Mouse (Mus musculus) left cerebral cortex, postnatal 14 days (tissue): ENCODE data around the gene Diaph3. TPM values are rescaled to one million over a fixed set of nuclear protein-coding genes. Genes with fewer than 3 reads are reported as not detected.
"Not testable (repeated sequence)": the region's sequence is repeated elsewhere in the genome, so short reads cannot be mapped to it uniquely, and the experiment has no call there.

ENCODE experiments used
- DNase-seq, 2 experiments: peaks; one replicate each; pipeline ENCODE4 v3.0.0; 2021 to 2022; ENCODE audit warnings: low spot score in 2 of 2, mixed read lengths in 1 of 2
- intact Hi-C: fragments of 180-260 bp; cut with DNase I; formaldehyde crosslinking; loops from one replicate; pipeline ENCODE4 v1.15.1; 2025
- total RNA-seq, 2 experiments: library from RNA; stranded (reverse); gene quantifications; 2 replicates each; pipeline ENCODE4 v1.2.3; 2021

The Diaph3 gene
- total RNA-seq, 2 experiments from 2014 or later, result 4.2 to 5.1 TPM

DNA sequence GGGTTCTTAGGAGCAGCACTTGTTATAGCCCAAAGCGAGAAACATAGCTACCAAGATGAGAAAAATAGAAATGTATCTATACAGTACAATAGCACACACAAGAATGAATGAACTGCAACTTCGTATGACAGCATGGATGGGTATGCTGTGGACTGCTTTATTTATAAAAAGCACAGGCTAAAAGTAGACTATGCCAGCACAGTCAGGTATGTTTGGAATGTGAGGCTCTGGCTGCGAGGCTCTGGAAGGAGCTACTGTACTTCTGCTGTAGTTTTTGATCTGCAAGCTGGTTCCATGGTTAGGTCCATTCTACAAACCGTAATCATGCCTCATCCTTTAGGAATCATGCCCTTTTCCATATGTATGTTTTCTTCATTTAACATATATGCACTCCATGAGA lies 383.9 kb downstream of the Diaph3 start:
- intact Hi-C loops, result no loop called here
- DNase-seq, result no peak

DNA sequence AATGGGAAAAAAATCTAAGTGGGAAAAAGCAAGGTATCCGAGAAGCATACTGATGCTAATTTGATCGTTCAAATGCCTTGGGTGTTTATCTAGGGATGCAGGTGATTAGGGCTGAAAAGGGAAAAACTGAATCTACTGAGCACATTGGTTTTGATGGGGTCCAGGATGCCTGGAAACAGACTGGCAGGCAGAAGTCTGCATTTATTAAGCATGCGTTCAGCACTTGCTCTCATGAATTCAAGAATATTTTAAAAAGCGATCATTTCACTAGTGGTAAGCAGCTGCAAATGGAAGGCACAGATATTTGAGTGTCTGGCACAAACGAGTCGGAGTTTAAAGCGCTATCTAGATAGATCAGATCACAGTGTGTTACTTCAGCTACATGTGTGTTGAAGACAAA lies 390.7 kb downstream of the Diaph3 start:
- intact Hi-C loops, result no loop called here
- DNase-seq, result no peak

DNA sequence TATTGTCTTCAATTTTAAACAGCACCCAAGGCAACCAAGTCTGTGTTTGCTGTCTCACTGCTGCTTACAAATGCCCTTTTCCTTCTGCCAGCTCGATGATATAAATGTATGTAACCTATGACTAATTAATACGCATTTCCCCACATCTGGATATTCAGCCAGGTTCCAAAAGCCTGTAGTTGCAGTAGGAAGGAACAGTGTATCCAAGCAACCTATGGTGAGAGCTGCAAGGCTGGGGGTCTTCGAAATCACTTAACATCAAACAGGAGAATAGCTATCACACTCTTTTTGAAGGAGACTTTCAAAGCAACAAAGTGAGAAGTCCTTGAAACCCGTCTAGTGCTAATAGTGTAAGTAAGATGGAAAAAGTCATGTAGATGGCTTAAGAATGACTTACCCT lies 391.6 kb downstream of the Diaph3 start:
- intact Hi-C loops, result no loop called here
- no peak for DNase-seq

DNA sequence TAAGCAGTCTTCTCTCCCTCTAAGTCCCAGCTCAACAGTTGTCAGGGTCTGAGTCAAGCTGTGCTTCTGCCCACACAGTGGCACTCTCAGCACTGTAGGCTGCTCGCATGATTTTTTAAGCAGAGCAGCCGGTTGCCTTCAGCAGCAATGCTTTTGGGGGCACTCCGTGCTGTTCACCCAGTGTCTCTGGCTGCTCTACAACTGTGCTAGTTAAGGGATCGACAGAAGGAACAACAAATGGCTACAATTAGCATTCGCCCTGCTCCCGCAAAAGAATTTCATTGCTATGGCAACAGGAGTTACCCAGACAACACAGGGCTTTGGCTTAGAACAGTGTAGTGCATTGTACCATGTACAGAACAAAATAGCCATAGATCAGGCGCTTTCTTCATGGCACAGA lies 392.2 kb downstream of the Diaph3 start:
- intact Hi-C loops, result no loop called here
- peak; percentile 81 to 95 for DNase-seq

DNA sequence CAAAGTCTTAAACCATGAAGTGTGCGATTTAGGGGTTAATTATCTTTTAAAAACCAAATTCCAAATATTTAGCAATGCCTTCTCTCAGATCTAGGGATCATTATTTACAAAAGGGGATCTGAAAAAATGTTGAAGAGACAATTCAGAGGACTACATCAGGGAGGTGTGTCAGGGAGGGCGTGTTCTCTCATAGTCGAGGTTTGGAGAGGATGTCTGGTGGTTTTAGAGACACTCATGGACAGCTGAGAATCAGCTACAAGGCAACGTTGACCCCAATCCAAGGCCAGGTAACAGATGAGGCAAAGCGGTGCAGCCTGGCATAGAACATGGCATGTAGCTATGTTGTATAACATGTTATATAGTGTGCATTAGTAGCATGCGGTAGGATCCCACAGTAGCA lies 396.5 kb downstream of the Diaph3 start:
- DNase-seq, result no peak
- intact Hi-C loops, result no loop called here

DNA sequence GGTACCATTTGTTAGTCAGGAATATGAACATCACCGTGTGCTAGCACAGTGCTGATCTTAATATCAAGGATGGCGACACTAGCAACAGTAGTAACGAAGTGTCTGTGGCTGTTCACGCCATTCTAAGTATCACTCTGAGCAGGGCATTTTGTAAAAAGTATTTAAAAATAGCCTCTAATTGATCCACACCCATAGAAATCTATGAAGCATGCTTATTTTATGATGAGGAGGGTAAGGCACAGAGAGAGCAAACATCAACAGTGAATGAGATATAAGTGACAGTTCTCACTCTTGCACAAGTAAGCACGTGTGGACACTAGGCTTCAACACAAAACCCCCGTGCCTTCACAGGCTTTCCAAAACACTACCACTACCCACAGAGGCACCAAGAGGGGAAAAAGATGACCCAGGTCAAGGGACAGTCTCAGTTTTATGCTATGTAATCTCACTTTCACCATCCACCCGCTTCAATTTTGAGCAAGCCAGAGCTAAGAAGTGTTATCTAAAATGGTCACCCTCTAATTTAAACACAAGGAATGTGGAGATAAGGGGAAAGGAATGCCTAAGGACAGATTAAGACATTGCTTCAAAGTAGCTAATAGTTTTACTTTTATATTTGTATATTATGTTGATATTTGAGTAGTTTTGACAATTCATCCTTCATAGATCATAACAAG lies 399.0 kb downstream of the Diaph3 start:
- intact Hi-C loops, result no loop called here

DNA sequence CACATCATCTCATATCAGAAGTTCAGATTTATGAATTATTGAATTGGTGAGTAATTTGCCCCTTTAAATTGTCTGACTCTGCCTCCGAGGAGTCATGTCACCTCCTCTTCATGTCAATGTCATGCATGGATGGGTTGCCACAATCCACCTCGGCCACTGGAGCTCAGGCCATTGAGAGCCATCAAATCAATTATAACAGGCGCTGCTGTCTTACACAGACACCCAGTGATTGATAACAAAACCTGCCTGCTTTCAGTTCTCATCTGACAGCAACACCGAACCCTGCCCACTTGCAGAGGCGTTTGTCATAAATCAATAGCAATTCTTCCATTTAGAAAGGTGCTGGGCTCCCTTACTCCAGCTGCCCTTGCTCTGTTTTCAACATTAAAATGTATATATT lies 402.1 kb downstream of the Diaph3 start:
- intact Hi-C loops, result no loop called here
- no peak for DNase-seq

More for the DNA sequence above, 399.0 kb downstream of the Diaph3 start:
- no peak for DNase-seq

DNA sequence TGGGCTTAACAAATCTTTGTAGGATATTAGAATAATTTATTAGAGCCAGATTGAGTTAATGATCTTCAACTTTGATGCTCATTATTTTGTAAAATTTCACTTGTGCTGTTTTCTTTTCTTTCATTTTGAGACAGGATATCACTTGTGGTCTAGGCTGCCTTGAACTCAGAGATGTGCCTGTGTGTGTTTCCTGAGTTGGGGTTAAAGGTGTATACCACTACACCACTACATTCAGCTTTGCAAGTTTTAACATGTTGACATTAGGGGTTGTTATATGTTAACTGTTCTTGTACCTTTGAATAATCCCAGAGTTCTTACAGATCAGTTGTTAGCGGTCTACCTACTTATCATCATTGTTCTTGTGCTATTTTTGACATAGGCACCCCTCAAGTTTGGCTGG lies 404.4 kb downstream of the Diaph3 start:
- DNase-seq, result no peak
- intact Hi-C loops, result no loop called here

DNA sequence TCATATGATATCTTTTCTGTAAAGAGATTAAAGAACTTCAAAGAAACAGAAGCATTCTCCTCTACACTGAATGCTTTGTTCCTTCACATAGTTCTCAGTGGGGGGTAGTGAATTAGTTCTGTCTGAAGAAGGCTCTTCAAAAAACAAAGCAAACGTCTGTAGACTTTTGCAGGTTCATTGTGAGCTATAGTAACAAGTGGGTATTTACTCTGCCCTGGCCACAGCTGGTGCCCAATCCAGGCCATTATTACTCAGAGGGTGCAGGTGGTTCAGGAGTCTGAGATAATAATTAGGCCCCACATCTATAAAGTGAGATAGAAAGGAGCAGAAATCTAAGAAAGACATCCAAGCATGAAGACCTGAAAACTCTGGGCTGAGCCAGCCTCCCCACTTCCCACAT lies 409.7 kb downstream of the Diaph3 start:
- intact Hi-C loops, result no loop called here
- DNase-seq, result no peak

DNA sequence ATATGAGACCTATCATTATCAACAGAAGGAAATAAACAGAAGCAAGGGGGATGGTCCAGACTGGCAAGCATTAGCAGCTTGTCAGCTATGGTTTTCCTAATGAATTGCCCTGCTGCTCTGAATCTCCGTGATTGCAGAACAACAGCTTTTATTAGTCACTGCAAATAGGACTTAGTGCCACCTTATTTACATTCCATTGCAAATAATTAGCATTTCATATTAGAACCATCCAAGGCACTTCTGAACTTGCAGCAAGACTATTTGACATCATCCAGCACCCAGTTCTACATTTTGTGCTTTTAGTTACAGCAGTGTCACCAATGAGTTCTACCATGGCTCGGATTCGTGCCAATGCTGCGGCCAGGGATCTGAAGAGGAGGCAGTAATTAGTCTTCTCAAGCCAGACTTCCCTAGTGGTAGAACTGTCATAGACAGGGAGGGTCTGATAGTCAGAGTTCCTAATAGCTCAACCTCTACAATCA lies 411.4 kb downstream of the Diaph3 start:
- intact Hi-C loops, result loop anchor here (5.0 kb wide), 1 partner anchor 47 kb away; no protein-coding TSS in a partner anchor
- no peak for DNase-seq

DNA sequence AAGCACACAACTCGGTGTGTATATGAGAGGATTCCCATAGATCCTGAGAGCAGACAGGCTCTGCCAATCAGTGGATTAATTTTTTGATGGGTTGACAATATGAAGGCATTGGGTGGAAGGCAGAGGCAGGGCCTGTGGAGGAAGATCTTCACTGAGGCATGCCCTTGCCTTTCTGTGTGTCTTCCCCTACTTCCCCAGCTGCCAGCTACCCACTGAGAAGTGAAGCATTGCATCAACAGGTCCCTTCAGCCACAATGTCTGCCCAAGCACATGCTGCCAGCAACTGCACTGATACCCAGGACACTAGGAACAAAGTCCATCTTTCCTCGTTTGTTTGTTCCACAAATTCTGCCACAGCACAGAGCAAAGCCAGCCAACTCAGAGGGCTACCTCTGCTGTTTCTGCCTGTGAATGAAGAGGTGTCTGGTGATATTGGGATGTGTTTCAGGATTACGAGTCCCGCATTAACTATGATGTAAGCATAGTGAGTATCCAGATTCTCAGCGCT lies 413.4 kb downstream of the Diaph3 start:
- no peak for DNase-seq
- intact Hi-C loops, result loop anchor here (5.0 kb wide), 1 partner anchor 45 kb away; no protein-coding TSS in a partner anchor

DNA sequence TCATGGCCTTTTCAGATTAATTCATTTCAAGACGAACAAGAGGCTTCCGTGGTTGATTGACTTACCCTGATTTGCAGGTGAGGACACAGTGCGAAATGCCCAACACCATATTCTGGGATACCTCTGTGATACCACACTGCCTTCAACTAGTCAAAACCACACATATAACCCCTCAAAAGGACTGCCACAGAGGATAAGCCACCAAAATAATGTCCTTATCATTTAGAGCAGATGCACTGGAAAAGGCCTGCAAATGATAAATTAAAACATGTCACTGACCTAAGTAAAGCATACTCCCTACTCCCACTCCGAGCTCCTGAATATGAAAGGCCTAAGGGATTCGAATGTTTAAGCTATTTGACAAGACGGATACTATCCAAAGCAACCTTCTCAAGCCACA lies 419.3 kb downstream of the Diaph3 start:
- intact Hi-C loops, result no loop called here
- no peak for DNase-seq

DNA sequence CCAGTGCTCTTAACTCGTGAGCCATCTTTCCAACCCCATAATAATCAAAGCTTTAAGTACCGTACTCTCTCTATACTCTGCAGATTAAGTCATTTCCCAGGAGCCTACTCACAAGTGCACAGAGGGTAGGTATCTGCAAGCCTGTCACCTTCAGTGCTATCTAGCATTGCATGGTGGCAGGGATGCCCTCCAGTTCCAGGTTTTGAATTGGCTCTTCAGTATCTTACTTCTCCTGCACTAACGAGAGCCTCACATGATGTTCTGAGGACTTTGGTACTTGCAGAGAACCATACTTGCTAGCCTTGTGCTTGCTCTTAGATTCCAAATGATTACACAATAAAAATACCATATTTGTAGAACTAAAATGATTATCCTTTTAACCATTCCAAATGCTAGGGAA lies 420.0 kb downstream of the Diaph3 start:
- intact Hi-C loops, result no loop called here
- no peak for DNase-seq

DNA sequence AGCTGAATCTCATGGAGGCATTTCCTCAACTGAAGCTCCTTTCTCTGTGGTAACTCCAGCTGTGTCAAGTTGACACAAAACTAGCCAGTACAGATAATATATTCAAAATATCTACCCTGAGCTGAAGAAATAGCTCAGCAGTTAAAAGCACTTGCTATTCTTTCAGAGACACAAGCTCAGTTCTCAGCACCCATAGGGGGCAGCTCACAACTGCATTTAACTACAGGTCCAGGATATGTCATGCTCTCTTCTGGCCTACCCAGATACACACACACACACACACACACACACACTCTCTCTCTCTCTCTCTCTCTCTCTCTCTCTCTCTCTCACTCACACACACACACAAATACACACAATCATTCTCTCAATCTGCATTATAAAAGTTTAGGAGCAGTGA lies 420.6 kb downstream of the Diaph3 start:
- intact Hi-C loops, DNase-seq: not testable (repeated sequence)

DNA sequence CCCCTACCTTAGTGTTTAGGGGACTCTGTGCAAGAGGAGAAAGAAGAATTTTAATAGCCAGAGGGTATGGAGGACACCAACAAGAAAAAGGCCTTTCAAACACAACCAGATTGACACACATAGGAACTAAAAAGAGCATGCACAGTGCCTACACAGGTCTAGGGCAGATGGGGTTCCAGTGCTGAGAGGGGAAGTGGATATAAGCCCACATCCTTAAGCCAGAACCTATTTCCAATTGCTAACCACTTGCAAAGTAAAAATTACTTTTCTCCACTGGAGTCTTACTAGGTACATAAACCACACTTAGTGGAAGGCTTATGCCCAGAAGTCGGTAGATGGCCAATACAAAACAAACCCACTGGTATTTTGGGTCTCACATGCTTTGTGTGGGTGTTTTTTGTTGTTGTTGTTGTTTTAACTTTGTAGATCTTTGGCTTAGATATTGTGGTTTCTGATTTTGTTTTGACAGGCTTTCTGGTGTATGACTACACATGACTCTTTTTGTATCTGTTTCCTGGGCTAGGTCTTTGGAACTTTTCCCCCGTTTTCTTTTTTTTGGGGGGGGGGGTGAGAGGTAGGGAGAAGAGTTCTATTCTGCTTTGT lies 426.8 kb downstream of the Diaph3 start:
- intact Hi-C loops, result no loop called here
- DNase-seq, result no peak

DNA sequence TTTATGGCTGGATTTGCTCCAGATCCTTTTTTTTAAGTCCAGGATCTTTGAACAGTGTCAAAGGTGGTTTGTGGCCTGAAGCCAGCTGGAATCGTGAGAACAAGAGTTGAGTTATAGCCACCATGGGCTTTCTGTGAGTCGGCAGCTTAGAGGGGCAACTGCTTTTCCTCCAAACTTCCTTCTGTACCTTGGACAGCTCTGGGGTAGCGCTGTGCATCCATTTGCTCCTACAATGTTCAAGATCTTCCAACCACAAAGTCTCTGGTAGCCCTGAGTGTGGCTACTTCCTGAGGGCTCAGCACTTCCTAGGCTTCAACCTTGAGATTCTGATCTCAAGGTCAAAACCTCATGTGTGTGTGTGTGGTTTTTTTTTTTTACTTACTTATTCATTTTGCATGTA lies 437.0 kb downstream of the Diaph3 start:
- intact Hi-C loops, result no loop called here
- DNase-seq, result no peak

DNA sequence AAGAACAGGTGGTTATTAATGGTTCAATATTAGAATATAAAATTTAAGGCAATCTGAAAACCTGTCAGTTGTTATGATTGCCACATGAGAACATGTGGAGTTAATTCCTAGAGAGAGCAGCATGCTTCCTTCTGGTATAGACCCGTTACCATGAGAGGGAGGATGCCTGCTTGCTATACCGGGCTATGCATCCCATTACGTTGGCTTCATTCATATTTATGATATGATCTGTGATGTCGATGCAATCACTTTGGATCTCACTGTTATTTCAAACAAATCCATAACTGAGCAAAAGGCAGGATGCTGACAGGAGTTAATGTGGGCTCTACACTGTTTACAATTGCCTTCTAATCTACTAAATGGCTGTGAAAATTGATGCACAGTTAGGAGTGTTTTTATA lies 439.9 kb downstream of the Diaph3 start:
- no peak for DNase-seq

DNA sequence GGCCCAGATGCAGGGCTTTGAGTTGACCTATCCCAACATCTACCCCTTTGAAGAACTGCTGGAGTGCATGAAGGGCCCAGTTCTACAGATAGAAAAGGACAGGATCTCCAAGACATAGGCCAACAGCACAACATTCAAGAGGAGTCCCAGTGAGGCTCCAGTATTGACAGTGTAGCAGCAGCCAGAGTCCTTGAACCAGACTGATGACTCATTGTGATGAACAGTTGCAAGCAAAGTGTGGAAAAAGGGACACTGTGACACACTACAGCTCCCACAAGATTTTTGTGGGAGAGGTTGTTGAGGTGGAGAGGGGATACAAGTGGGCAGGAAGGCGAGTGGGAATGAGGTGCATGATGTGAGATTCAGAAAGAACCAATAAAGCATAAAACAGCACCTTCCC lies 443.1 kb downstream of the Diaph3 start:
- no peak for DNase-seq
- intact Hi-C loops, result no loop called here

More for the DNA sequence above, 439.9 kb downstream of the Diaph3 start:
- intact Hi-C loops, result no loop called here

DNA sequence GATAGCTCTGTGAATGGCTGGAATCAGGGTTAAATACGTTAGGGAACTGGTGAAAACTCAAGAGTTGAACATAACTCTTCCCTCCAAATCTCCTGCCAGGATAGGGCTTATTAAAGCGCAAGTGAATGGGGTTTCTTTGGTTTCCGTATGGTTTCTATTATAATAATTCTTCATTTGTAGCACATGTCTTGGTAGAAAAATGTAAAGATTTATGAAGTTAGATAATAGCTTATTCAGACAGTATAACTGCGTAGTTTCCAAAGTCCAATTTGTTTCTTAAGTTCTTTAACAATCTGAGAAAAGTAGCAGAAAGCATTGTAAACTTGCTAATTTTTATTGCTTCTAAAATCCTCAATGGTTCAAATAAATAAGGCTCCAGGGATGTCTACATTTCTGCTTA lies 448.3 kb downstream of the Diaph3 start:
- DNase-seq, result no peak
- intact Hi-C loops, result no loop called here

DNA sequence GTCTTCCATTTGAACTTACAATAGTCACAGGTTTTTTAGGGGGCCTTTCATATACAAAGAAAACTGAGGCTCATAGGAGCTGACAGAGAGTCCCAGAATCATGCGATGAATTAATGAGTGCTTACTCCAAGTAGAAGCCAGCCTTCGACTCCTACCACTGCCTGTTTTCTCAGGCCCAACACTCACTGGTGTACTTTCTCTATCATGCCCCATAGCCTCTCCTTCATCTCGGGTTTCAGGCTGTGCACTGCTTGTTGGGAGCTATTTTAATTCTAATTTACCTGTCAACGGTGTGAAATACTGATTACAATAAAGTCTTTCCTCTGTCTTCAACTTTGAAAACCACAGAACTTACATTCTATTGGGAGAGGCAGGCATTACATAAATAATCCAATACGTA lies 449.7 kb downstream of the Diaph3 start:
- intact Hi-C loops, result no loop called here
- DNase-seq, result no peak
